Mouse (Mus musculus) heart, embryonic 16.5 days (tissue): ENCODE measurements at regions not wholly inside any gene's neighbourhood (a gene's known extent, or its start where the extent isn't known, plus 50 kb on each side); places are given as distances from the start of the nearest gene placed in this dataset.

Experiments used
- ATAC-seq: fragments of 200-750 bp; cut with Nextera tagmentation; replicated peaks from 2 replicates; pipeline ENCODE4 v1.8.0; 2017; ENCODE audit warnings: moderate number of reproducible peaks; ENCODE audit not compliant: insufficient read depth, low FRiP score; ENCODE audit errors: extremely low read depth
- H3K27ac ChIP-seq: fragments of 300-500 bp; sonication (generic); 2 replicates; pipeline ENCODE4 v1.5.1; 2014; ENCODE audit warnings: mild to moderate bottlenecking, low read length, control low read depth, moderate library complexity
- H3K27me3 ChIP-seq: fragments of 300-500 bp; sonication (generic); 2 replicates; pipeline ENCODE4 v1.6.1; 2014; ENCODE audit warnings: low read length, mixed read lengths; ENCODE audit not compliant: control insufficient read depth, insufficient read depth
- H3K36me3 ChIP-seq: fragments of 300-500 bp; sonication (generic); 2 replicates; pipeline ENCODE4 v1.6.1; 2014; ENCODE audit not compliant: control insufficient read depth, insufficient read depth
- H3K4me1 ChIP-seq: fragments of 300-500 bp; sonication (generic); 2 replicates; pipeline ENCODE4 v1.6.1; 2014; ENCODE audit warnings: low read length, mixed read lengths; ENCODE audit not compliant: control insufficient read depth, insufficient read depth
- H3K4me2 ChIP-seq: fragments of 300-500 bp; sonication (generic); 2 replicates; pipeline ENCODE4 v1.6.1; 2014; ENCODE audit warnings: low read depth, mild to moderate bottlenecking, control low read depth, low read length
- H3K4me3 ChIP-seq: fragments of 300-500 bp; sonication (generic); 2 replicates; pipeline ENCODE4 v1.5.1; 2014; ENCODE audit warnings: mild to moderate bottlenecking, control low read depth, low read length
- H3K9ac ChIP-seq: fragments of 300-500 bp; sonication (generic); 2 replicates; pipeline ENCODE4 v1.6.1; 2014; ENCODE audit warnings: low read length, control low read depth
- H3K9me3 ChIP-seq: fragments of 300-500 bp; sonication (generic); replicated peaks from 2 replicates; pipeline ENCODE4 v1.6.1; 2016; ENCODE audit warnings: low read length; ENCODE audit not compliant: control insufficient read depth
- WGBS: fragments of 180-500 bp; shearing (Covaris S2); extraction: QIAGEN DNeasy Blood & Tissue Kit; methylation state at CpG from one replicate; pipeline ENCODE4 v1.1.7; 2014; 5-methylcytosine and 5-hydroxymethylcytosine counted together

GRCm38 (mm10) chr3:139867499-139867898 lies 662.0 kb downstream of the Stpg2 start:
- WGBS = 78% methylated on average over 3 of the region's 3 CpGs
- no peaks in the 10 kb centered on the region for H3K4me1 ChIP-seq
- no peak overlapping the region for H3K4me2 ChIP-seq
- ATAC-seq = no peak
- H3K36me3 ChIP-seq = no peaks in the 10 kb centered on the region
- no peak overlapping the region for H3K4me3 ChIP-seq
- H3K27ac ChIP-seq = no peak overlapping the region
- no peak overlapping the region for H3K9ac ChIP-seq
- H3K9me3 ChIP-seq = no peaks in the 10 kb centered on the region
- H3K27me3 ChIP-seq = no peaks in the 10 kb centered on the region

DNA sequence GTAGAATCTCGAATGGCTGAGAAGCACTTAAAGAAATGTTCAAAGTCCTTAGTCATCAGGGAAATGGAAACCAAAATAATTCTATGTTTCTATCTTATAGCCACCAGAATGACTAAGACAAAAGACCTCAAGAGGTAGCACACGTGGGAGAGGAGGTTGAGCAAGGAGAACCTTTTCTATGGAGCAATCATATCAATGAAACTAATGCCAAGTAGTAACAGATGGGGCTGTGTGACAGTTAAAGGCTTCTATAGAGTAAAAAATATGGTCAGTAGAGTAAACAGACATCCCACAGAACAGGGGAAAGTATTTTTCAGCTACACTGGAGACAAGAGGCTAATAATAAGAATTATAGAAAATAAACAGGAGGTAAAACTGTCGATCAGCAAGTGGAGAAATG lies 664.3 kb downstream of the Stpg2 start:
- WGBS = 73% methylated on average over 3 of the region's 3 CpGs
- no peaks in the 10 kb centered on the region; the same call in 1 of the 2 replicates for H3K9me3 ChIP-seq
- H3K4me1 ChIP-seq = no peaks in the 10 kb centered on the region
- no peaks in the 10 kb centered on the region for H3K27me3 ChIP-seq
- H3K9ac ChIP-seq = no peak overlapping the region
- H3K27ac ChIP-seq = no peak overlapping the region
- H3K4me2 ChIP-seq = no peak overlapping the region
- H3K4me3 ChIP-seq = no peak overlapping the region
- H3K36me3 ChIP-seq = no peaks in the 10 kb centered on the region
- ATAC-seq = no peak

DNA sequence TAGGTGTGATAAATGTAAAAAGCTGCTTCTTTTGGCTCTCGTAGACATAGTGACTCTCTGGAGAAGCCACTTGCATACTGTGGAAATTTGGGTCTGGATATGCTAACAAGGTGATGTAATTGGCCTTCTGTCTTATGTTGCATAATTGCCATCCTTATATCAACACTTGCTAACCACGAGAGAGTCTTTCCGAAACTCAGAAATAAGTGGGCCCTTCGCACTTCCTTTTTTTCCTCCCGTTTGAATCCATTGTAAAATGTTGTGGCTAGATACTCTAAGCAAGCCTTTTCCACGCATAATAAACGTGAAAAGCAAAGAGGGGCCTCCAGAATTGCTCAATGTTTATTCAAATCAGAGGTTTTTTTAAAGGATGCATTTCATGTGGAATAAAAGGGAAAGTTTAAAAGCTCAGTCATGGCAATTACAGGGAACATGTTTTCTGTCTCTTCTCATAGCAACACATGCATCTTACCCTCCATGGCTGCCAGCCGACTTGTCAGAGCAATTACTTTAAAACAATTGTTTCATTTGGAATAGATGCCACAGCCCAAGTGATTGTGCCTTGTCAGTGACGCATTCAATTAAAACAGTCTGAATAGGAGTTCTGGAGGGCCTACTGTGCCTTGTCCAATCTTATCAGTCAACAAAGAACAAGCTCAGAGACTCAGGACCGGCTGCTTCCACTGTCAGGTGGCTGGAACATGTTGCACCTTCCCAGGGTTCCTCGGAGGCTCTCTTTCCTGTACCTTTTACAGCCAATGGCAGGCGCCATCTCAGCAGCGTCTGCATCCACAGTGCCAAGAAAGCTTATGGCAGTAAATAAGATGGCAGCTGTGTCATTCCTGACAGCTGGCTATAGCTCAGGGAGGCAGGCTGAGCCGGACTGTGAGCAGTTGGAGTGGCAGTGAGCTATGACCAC lies 680.7 kb downstream of the Stpg2 start:
- H3K4me2 ChIP-seq = no peak overlapping the region
- H3K4me3 ChIP-seq = no peak overlapping the region
- H3K27me3 ChIP-seq = no peaks in the 10 kb centered on the region
- ATAC-seq = no peak
- H3K9me3 ChIP-seq = no peaks in the 10 kb centered on the region
- no peak overlapping the region for H3K27ac ChIP-seq
- H3K9ac ChIP-seq = no peak overlapping the region
- H3K4me1 ChIP-seq = no peaks in the 10 kb centered on the region
- WGBS = 59% methylated on average over 14 of the region's 14 CpGs
- no peaks in the 10 kb centered on the region for H3K36me3 ChIP-seq

DNA sequence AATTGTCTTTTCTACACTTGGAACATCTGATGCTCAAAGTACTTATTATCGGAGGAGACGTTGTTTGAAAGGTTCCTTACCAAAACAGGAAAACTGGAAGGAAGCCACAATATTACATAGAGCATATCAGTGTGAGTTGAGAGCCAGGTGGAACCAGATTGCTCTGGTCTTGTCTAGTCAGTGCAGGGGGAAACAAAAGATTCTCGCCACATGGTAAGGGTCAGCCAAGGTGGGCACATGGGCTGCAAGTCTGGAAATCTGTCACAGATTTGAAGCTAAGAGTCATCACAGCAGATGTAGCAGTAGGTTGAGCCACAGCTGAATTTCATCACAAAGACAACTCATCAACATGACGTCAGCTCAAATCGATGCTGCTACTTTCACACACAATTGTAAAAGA lies 681.8 kb downstream of the Stpg2 start:
- Histone ChIP-seq H3K4me1 (no peaks in the 10 kb centered on the region), H3K27ac (no peak overlapping the region), H3K36me3 (no peaks in the 10 kb centered on the region), H3K9me3 (no peaks in the 10 kb centered on the region), H3K4me2 (no peak overlapping the region), H3K9ac (no peak overlapping the region), H3K4me3 (no peak overlapping the region), H3K27me3 (no peaks in the 10 kb centered on the region)
- ATAC-seq = no peak
- WGBS = 69% methylated on average over 5 of the region's 5 CpGs

DNA sequence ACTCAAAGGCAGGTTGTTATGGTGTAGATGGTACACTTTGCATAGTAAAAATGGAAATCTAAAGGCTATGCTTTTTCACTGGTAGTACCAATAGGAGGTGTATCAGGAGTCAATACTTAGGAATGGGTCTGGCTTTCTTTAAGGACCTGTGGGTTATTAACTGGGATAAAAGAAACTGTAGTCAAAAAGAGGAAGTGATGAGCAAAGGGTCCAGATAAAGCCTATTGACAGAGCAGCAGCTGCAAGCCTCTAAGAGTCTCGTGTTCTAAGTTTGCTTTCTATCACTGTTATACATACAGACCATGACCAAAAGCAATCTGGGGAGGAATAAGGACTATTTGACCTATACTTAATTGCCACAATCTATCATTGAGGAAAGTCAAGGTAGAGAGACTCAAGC lies 683.0 kb downstream of the Stpg2 start:
- no peak for ATAC-seq
- Histone ChIP-seq H3K4me2 (no peak overlapping the region), H3K36me3 (no peaks in the 10 kb centered on the region), H3K4me3 (no peak overlapping the region), H3K27ac (no peak overlapping the region), H3K4me1 (no peaks in the 10 kb centered on the region), H3K27me3 (no peaks in the 10 kb centered on the region), H3K9me3 (no peaks in the 10 kb centered on the region), H3K9ac (no peak overlapping the region)
- WGBS = 57% methylated on average over 1 of the region's 1 CpGs

- Histone ChIP-seq H3K9ac (no peak overlapping the region), H3K9me3 (no peaks in the 10 kb centered on the region), H3K27ac (no peak overlapping the region), H3K4me2 (no peak overlapping the region), H3K4me1 (no peaks in the 10 kb centered on the region), H3K4me3 (no peak overlapping the region), H3K36me3 (no peaks in the 10 kb centered on the region), H3K27me3 (no peaks in the 10 kb centered on the region)
- ATAC-seq = no peak
- 72% methylated on average over 2 of the region's 2 CpGs for WGBS
Observed at GRCm38 (mm10) chr3:139890186-139890585, 684.7 kb downstream of the Stpg2 start.

- Histone ChIP-seq H3K27me3 (no peaks in the 10 kb centered on the region), H3K9me3 (no peaks in the 10 kb centered on the region), H3K27ac (no peak overlapping the region), H3K4me2 (no peak overlapping the region), H3K4me1 (no peaks in the 10 kb centered on the region), H3K4me3 (no peak overlapping the region), H3K9ac (no peak overlapping the region), H3K36me3 (no peaks in the 10 kb centered on the region)
- WGBS = 78% methylated on average over 5 of the region's 5 CpGs
- ATAC-seq = no peak
Observed at GRCm38 (mm10) chr3:139897894-139898293, 692.4 kb downstream of the Stpg2 start.

- H3K4me2 ChIP-seq = no peak overlapping the region
- no peaks in the 10 kb centered on the region for H3K27me3 ChIP-seq
- no peak overlapping the region for H3K27ac ChIP-seq
- no peak overlapping the region for H3K9ac ChIP-seq
- H3K36me3 ChIP-seq = no peaks in the 10 kb centered on the region
- WGBS = 53% methylated on average over 5 of the region's 5 CpGs
- no peak for ATAC-seq
- H3K9me3 ChIP-seq = no peaks in the 10 kb centered on the region
- H3K4me1 ChIP-seq = no peaks in the 10 kb centered on the region
- H3K4me3 ChIP-seq = no peak overlapping the region
Observed at GRCm38 (mm10) chr3:139899213-139899612, 693.7 kb downstream of the Stpg2 start.

GRCm38 (mm10) chr3:139913639-139914330 lies 708.3 kb downstream of the Stpg2 start:
- Histone ChIP-seq H3K9ac (no peak overlapping the region), H3K4me2 (no peak overlapping the region), H3K27me3 (no peaks in the 10 kb centered on the region), H3K4me3 (no peak overlapping the region), H3K36me3 (no peaks in the 10 kb centered on the region), H3K4me1 (peaks cover 3% of the 10 kb centered on the region; the same call in 1 of the 2 replicates), H3K9me3 (no peaks in the 10 kb centered on the region), H3K27ac (no peak overlapping the region)
- WGBS = 59% methylated on average over 2 of the region's 2 CpGs
- 0 out of 2 replicates have a peak, but pooled peaks have one; percentile 58 for ATAC-seq
